Mouse (Mus musculus): ENCODE data around the gene Ccdc175. TPM values are rescaled to one million over a fixed set of nuclear protein-coding genes. Genes with fewer than 3 reads are reported as not detected.

Ccdc175 gene
- polyA plus RNA-seq, 1 experiment from 2014 or later = 0.09 TPM

- no peaks in the 10 kb centered on the region for H3K9me3 ChIP-seq (ENCODE audit: control insufficient read depth, low read length)
- peak within 1 kb of the TSS; percentile 88 for H3K9ac ChIP-seq (replicated peaks; ENCODE audit: low read depth, low read length)
- no peaks in the 10 kb centered on the region for H3K36me3 ChIP-seq (ENCODE audit: control insufficient read depth, insufficient read depth, low read length)
- WGBS = under 1% methylated on average over 59 of the region's 60 CpGs
- H3K27ac ChIP-seq (ENCODE audit: low read depth, low read length) = peak within 1 kb of the TSS; percentile 97
- H3K27me3 ChIP-seq (ENCODE audit: control insufficient read depth, insufficient read depth, low read length) = no peaks in the 10 kb centered on the region
- peak; percentile 94 for ATAC-seq (ENCODE audit: low read depth)
- H3K4me1 ChIP-seq (ENCODE audit: control insufficient read depth, insufficient read depth, low read length) = peaks cover 21% of the 10 kb centered on the region
- peak within 1 kb of the TSS; percentile 85 for H3K4me2 ChIP-seq (ENCODE audit: low read depth, low read length)
- peak within 1 kb of the TSS; percentile 72 for H3K4me3 ChIP-seq (ENCODE audit: low read depth, low read length)
Measured at GRCm38 (mm10) chr12:72085329-72086165, 99.3 kb downstream of the Ccdc175 start, which contains the start of the genes L3hypdh and Jkamp. L3hypdh (minus strand) TSS chr12:72085439. Jkamp (plus strand) TSS chr12:72085589.

GRCm38 (mm10) chr12:72085024-72085328, 99.9 kb downstream of the Ccdc175 start:
- no peaks in the 10 kb centered on the region for H3K36me3 ChIP-seq (ENCODE audit: control insufficient read depth, insufficient read depth, low read length)
- no peaks in the 10 kb centered on the region for H3K9me3 ChIP-seq (ENCODE audit: control insufficient read depth, low read length)
- under 1% methylated on average over 31 of the region's 31 CpGs for WGBS
- H3K27ac ChIP-seq (ENCODE audit: low read depth, low read length) = peak overlapping the region; percentile 82
- ATAC-seq (ENCODE audit: low read depth) = no peak
- no peaks in the 10 kb centered on the region for H3K27me3 ChIP-seq (ENCODE audit: control insufficient read depth, insufficient read depth, low read length)
- peak overlapping the region; percentile 85 for H3K4me2 ChIP-seq (ENCODE audit: low read depth, low read length)
- H3K4me3 ChIP-seq (ENCODE audit: low read depth, low read length) = peak overlapping the region; percentile 72
- peaks cover 21% of the 10 kb centered on the region for H3K4me1 ChIP-seq (ENCODE audit: control insufficient read depth, insufficient read depth, low read length)
- peak overlapping the region; percentile 63 for H3K9ac ChIP-seq (replicated peaks; ENCODE audit: low read depth, low read length)

- WGBS = 3% methylated on average over 46 of the region's 46 CpGs
- no peaks in the 10 kb centered on the region for H3K27me3 ChIP-seq (ENCODE audit: control insufficient read depth, insufficient read depth, low read length)
Measured at GRCm38 (mm10) chr12:72084261-72085023, 100.4 kb downstream of the Ccdc175 start.

GRCm38 (mm10) chr12:72083265-72083664, 101.6 kb downstream of the Ccdc175 start:
- Histone ChIP-seq H3K27ac (ENCODE audit: low read depth, low read length) (no peak overlapping the region), H3K4me2 (ENCODE audit: low read depth, low read length) (no peak overlapping the region), H3K36me3 (ENCODE audit: control insufficient read depth, insufficient read depth, low read length) (no peaks in the 10 kb centered on the region), H3K27me3 (ENCODE audit: control insufficient read depth, insufficient read depth, low read length) (no peaks in the 10 kb centered on the region), H3K9ac (replicated peaks; ENCODE audit: low read depth, low read length) (no peak overlapping the region), H3K4me3 (ENCODE audit: low read depth, low read length) (no peak overlapping the region), H3K4me1 (ENCODE audit: control insufficient read depth, insufficient read depth, low read length) (peaks cover 18% of the 10 kb centered on the region), H3K9me3 (ENCODE audit: control insufficient read depth, low read length) (no peaks in the 10 kb centered on the region)
- ATAC-seq (ENCODE audit: low read depth) = no peak
- 82% methylated on average over 9 of the region's 9 CpGs for WGBS

More at GRCm38 (mm10) chr12:72084261-72085023, 100.4 kb downstream of the Ccdc175 start:
- H3K4me3 ChIP-seq (ENCODE audit: low read depth, low read length) = peak overlapping the region; percentile 72
- H3K9me3 ChIP-seq (ENCODE audit: control insufficient read depth, low read length) = no peaks in the 10 kb centered on the region
- H3K4me1 ChIP-seq (ENCODE audit: control insufficient read depth, insufficient read depth, low read length) = peaks cover 21% of the 10 kb centered on the region
- no peaks in the 10 kb centered on the region for H3K36me3 ChIP-seq (ENCODE audit: control insufficient read depth, insufficient read depth, low read length)
- ATAC-seq (ENCODE audit: low read depth) = peak; percentile 13; the same call in 1 of the 2 replicates
- peak overlapping the region; percentile 82 for H3K27ac ChIP-seq (ENCODE audit: low read depth, low read length)
- peak overlapping the region; percentile 85 for H3K4me2 ChIP-seq (ENCODE audit: low read depth, low read length)
- peak overlapping the region; percentile 63 for H3K9ac ChIP-seq (replicated peaks; ENCODE audit: low read depth, low read length)

GRCm38 (mm10) chr12:72082370-72082769, 102.5 kb downstream of the Ccdc175 start:
- Histone ChIP-seq H3K27me3 (ENCODE audit: control insufficient read depth, insufficient read depth, low read length) (no peaks in the 10 kb centered on the region), H3K27ac (ENCODE audit: low read depth, low read length) (peak overlapping the region; percentile 12; the same call in 1 of the 2 replicates), H3K36me3 (ENCODE audit: control insufficient read depth, insufficient read depth, low read length) (no peaks in the 10 kb centered on the region), H3K9ac (replicated peaks; ENCODE audit: low read depth, low read length) (0 out of 2 replicates have a peak overlapping the region, but pooled peaks have one; percentile 12), H3K4me1 (ENCODE audit: control insufficient read depth, insufficient read depth, low read length) (peaks cover 9% of the 10 kb centered on the region; the same call in 1 of the 2 replicates), H3K4me2 (ENCODE audit: low read depth, low read length) (peak overlapping the region; percentile 38), H3K4me3 (ENCODE audit: low read depth, low read length) (no peak overlapping the region), H3K9me3 (ENCODE audit: control insufficient read depth, low read length) (no peaks in the 10 kb centered on the region)
- 38% methylated on average over 18 of the region's 18 CpGs for WGBS
- no peak for ATAC-seq (ENCODE audit: low read depth)

GRCm38 (mm10) chr12:72081961-72082360, 102.9 kb downstream of the Ccdc175 start:
- ATAC-seq (ENCODE audit: low read depth) = no peak
- WGBS = 67% methylated on average over 3 of the region's 3 CpGs
- peaks cover 7% of the 10 kb centered on the region; the same call in 1 of the 2 replicates for H3K4me1 ChIP-seq (ENCODE audit: control insufficient read depth, insufficient read depth, low read length)
- no peak overlapping the region for H3K4me3 ChIP-seq (ENCODE audit: low read depth, low read length)
- no peak overlapping the region for H3K9ac ChIP-seq (replicated peaks; ENCODE audit: low read depth, low read length)
- H3K4me2 ChIP-seq (ENCODE audit: low read depth, low read length) = peak overlapping the region; percentile 38; the same call in 1 of the 2 replicates
- H3K36me3 ChIP-seq (ENCODE audit: control insufficient read depth, insufficient read depth, low read length) = no peaks in the 10 kb centered on the region
- no peak overlapping the region for H3K27ac ChIP-seq (ENCODE audit: low read depth, low read length)
- H3K9me3 ChIP-seq (ENCODE audit: control insufficient read depth, low read length) = no peaks in the 10 kb centered on the region
- H3K27me3 ChIP-seq (ENCODE audit: control insufficient read depth, insufficient read depth, low read length) = no peaks in the 10 kb centered on the region

- H3K4me2 ChIP-seq (ENCODE audit: low read depth, low read length) = no peak overlapping the region
- 91% methylated on average over 3 of the region's 3 CpGs for WGBS
- no peak overlapping the region for H3K4me3 ChIP-seq (ENCODE audit: low read depth, low read length)
- no peak overlapping the region for H3K9ac ChIP-seq (replicated peaks; ENCODE audit: low read depth, low read length)
- H3K9me3 ChIP-seq (ENCODE audit: control insufficient read depth, low read length) = no peaks in the 10 kb centered on the region
- peaks cover 4% of the 10 kb centered on the region; the same call in 1 of the 2 replicates for H3K4me1 ChIP-seq (ENCODE audit: control insufficient read depth, insufficient read depth, low read length)
- no peak for ATAC-seq (ENCODE audit: low read depth)
- H3K27ac ChIP-seq (ENCODE audit: low read depth, low read length) = no peak overlapping the region
- H3K27me3 ChIP-seq (ENCODE audit: control insufficient read depth, insufficient read depth, low read length) = no peaks in the 10 kb centered on the region
- H3K36me3 ChIP-seq (ENCODE audit: control insufficient read depth, insufficient read depth, low read length) = no peaks in the 10 kb centered on the region
Measured at GRCm38 (mm10) chr12:72078248-72078647, 106.6 kb downstream of the Ccdc175 start.

GRCm38 (mm10) chr12:72070327-72071269, 114.2 kb downstream of the Ccdc175 start, which contains the start of gene Gpr135:
Gpr135 (minus strand) TSS chr12:72071125.
- peak within 1 kb of the TSS; percentile 76 for H3K4me3 ChIP-seq (ENCODE audit: low read depth, low read length)
- no peaks in the 10 kb centered on the region for H3K27me3 ChIP-seq (ENCODE audit: control insufficient read depth, insufficient read depth, low read length)
- H3K9ac ChIP-seq (replicated peaks; ENCODE audit: low read depth, low read length) = peak within 1 kb of the TSS; percentile 83
- H3K4me1 ChIP-seq (ENCODE audit: control insufficient read depth, insufficient read depth, low read length) = no peaks in the 10 kb centered on the region; the same call in 1 of the 2 replicates
- H3K9me3 ChIP-seq (ENCODE audit: control insufficient read depth, low read length) = no peaks in the 10 kb centered on the region
- no peaks in the 10 kb centered on the region for H3K36me3 ChIP-seq (ENCODE audit: control insufficient read depth, insufficient read depth, low read length)
- ATAC-seq (ENCODE audit: low read depth) = peak; percentile 94
- H3K27ac ChIP-seq (ENCODE audit: low read depth, low read length) = peak within 1 kb of the TSS; percentile 90
- H3K4me2 ChIP-seq (ENCODE audit: low read depth, low read length) = peak within 1 kb of the TSS; percentile 89
- under 1% methylated on average over 92 of the region's 94 CpGs for WGBS

Data from neural tube, embryonic 14.5 days (tissue).